Mouse (Mus musculus): ENCODE data around the gene Nmt1.

DNA sequence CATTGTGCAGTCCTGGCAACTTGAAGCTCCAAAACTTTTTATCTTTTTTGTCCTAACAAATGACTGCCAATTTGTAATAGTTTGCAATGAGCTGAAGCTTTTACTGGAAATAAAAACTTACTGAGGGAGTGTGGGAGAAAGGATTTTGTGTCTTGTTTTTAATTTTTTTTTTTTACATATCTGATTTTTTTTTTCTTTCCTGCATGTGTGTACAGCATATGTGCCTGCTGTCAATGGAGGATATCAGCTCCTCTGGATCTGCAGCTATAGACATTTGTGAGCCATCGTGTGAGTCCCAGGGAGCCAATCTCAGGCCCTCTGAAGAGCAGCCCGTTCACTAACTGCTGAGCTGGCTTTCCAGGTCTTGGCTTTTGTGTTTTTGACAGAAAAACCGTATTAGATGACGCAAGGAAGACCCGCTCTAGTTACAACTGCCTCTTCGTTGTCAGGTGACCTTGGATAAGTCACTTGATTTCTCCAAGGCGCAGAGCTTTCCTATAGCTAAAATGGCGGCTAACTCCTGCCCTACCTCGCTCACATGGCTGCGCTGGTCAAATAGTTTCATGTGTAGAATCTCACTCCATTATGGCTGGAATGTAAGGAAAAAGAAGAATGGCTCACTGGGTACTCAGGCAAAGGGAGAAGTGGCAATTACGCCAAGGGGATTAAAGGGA is 86.4 kb downstream of the Nmt1 start:
- TF ChIP-seq CTCF (conservative IDR thresholded peaks at IDR 0.05 in 1 of 2, IDR thresholded peaks at IDR 0.05 in 1 of 2; ENCODE audit: low read depth in 2 of 2, low read length in 2 of 2) (no peak), E2F4 (IDR thresholded peaks at IDR 0.05; ENCODE audit: insufficient replicate concordance, low read depth, low read length) (no peak), POLR2A (IDR thresholded peaks at IDR 0.05; ENCODE audit: low read depth, low read length) (peak; percentile 34; the same call in 1 of the 2 replicates), POLR2AphosphoS2 (IDR thresholded peaks at IDR 0.05; ENCODE audit: low read depth, low read length) (peak; percentile 84), ZNF384 (IDR thresholded peaks at IDR 0.05; ENCODE audit: low read depth, low read length) (peak; percentile 64)
